Mouse (Mus musculus) subcutaneous adipose tissue, adult 2 months (tissue): Measurements from ENCODE around the gene Arid5a. TPM values are rescaled to one million over a fixed set of nuclear protein-coding genes. Genes with fewer than 3 reads are reported as not detected.

Experiments used
- polyA plus RNA-seq: library from polyadenylated mRNA; depleted of rRNA; stranded (reverse); fragments of >200 nt; gene quantifications from 2 replicates; pipeline ENCODE4 v1.2.3, GENCODE M21; 2012; ENCODE audit warnings: low replicate concordance; rRNA removed

Gene Arid5a
- 10.3 and 10.8 TPM in 2 replicates for polyA plus RNA-seq

DNA sequence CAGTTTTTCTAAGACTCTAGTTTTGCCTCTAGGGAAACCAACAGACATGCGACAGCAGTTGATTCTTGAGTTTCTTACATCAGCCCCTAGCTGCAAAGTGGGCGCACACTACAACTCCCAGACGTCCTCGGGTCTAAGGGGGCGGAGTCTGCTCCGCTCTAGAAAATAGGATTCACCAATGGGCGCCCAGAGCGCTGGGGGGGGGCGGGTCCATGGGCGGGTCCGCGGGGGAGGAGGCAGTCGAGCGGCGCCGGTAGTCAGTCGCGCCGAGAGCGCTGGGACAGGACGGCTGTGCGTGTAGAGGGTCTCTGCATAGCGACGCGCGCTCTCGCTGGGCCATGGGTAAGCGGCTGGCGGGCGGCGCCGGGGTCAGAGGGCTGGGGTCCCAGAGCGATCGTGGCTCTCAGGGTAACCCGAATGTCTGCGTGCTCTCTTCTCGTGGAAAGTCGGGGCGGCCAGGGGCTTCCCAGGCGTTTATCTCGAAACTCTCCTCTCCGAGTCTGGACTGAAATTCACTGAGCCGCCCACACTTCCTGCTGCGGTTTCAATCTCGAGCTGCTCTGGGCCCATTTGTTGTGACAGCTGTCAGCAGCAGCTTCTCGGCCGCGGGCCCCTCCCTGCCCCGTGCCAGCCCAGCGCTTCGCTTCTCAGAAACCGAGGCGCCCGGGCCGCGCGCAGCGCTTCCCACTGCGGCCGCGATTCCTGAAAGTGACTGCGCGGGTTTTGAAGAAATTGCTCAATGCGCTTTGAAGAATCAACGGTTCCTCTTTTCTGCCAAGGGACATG, at the start of gene Arid5a:
Gene Arid5a (plus strand): TSS at position 239 of the 786 bp plus-strand sequence.

DNA sequence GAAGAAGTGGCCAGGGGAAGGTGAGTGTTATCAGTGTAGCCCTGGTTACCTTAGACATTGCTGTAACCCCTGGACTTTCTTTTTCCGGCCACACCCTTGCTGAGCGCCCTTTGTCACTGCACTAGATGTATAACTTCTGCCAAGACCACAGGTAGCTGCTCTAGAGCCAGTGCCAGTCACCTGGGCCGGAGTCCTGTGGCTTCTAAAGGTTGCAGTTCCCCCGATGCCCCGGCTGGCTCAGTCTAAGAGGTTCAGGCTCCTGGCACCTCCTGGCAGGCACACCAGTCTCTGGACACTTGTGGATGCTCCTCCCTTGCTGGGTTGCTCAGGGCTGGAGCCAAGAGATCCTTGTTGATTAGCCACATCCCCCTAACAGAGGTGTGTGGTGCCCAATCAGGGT, 33.1 kb upstream of the Arid5a start, which contains the start of gene Neurl3:
Gene Neurl3 (minus strand): TSS at position 225 of the 400 bp plus-strand sequence.

DNA sequence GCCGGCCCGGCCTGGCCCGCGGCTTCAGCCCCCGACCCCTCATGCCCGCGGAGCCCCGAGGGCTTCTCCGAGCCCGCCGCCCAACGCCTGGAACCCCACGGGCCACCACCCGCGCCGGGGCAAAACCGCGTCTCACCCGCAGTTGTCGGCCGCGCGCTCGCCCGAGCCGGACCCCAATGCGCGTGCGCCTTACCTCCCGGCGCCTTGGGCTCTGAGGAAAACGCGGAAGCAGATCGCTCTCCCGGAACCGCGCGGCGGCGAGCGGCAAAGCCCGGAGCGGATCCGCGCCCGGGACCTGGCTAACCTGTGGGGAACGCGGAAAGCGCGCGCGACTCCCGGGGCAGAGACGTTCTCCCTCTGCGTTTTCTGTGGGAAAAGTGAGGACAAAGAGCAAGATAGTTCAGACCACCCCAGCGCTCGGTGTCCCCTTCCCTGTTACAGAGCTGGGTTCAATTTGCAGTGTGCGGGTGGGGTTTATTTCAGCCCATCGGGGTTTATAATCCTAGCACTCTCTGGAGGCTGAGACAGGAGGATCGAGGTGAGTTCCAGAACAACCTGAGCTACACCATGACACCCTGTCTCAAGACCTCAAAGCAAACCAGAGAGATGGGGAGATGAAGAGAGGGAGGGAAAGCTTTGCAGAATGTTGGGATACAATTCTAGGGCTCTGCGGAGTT, 61.6 kb downstream of the Arid5a start, which contains the start of gene Kansl3:
Gene Kansl3 (minus strand): TSS at position 213 of the 677 bp plus-strand sequence.

DNA sequence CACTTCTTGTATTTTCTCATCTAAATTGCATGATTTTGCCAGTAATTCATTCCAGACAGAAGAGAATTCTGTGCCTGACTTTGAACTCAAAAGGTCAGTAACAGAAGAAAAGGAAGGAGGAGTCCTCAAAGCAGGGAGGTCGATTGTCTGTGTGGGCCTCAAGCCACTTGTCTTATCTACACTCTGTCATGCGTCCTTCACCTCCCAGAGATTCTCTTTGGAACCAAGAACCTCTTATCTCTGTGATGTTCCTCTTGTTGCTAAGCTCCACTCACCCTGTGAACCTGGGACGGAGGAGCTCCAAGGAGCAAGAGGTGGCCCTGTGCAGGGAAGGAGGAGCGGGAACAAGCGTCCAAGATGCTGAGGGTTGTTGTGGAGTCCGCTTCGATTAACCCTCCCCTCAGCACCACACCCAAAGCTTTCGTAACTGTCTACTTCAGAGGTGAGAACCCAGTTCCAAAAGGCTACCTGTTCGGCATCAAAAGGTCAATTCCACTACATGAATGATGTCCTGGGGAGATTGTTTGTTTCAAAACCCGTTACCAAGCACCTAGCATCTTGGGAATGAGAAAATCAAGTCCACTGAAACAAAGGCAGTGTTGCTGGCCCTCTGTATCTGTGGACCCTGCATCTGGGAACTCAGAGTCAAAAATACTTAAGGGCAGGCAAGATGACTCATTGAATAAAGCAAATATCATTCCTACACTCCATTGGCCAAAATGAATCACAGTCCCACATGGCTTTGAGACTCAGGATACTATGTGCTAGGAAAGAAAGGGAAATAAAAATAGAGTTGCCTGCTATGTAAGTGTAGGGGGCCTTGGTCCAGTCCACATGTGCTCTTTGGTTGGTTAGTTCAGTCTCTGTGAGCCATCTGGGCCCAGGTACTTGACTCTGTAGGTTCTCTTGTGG, 64.7 kb downstream of the Arid5a start, which contains the start of gene Fer1l5:
Gene Fer1l5 (plus strand): TSS at position 358 of the 912 bp plus-strand sequence.

Other genes with a start within 250 kb of the Arid5a start
- 17.7 and 52.2 TPM in 2 replicates for gene Hs6st1, start 239.3 kb upstream of the Arid5a start, polyA plus RNA-seq
- gene Uggt1, start 63.0 kb upstream of the Arid5a start, polyA plus RNA-seq, result 13.9 and 29.1 TPM in 2 replicates
- 11.8 and 14.1 TPM in 2 replicates for gene Neurl3, start 33.1 kb upstream of the Arid5a start, polyA plus RNA-seq
- gene Kansl3, start 61.4 kb downstream of the Arid5a start, polyA plus RNA-seq, result 54.0 and 65.3 TPM in 2 replicates
- not detected in 2 replicates for gene Fer1l5, start 64.6 kb downstream of the Arid5a start, polyA plus RNA-seq
- gene Lman2l, start 137.5 kb downstream of the Arid5a start, polyA plus RNA-seq, result 24.8 and 28.2 TPM in 2 replicates
- gene Cnnm4, start 163.9 kb downstream of the Arid5a start, polyA plus RNA-seq, result 3.5 and 7.1 TPM in 2 replicates
- 24.5 and 37.7 TPM in 2 replicates for gene Cnnm3, start 204.1 kb downstream of the Arid5a start, polyA plus RNA-seq
- gene Ankrd23, start 229.2 kb downstream of the Arid5a start, polyA plus RNA-seq, result 12.0 and 24.1 TPM in 2 replicates
- gene Gm42417, start 231.7 kb downstream of the Arid5a start, polyA plus RNA-seq, result not detected in 2 replicates
- gene Ankrd39, start 239.7 kb downstream of the Arid5a start, polyA plus RNA-seq, result 17.0 and 30.9 TPM in 2 replicates